Mouse (Mus musculus): ENCODE data around the gene Btg1. TPM values are rescaled to one million over a fixed set of nuclear protein-coding genes. Genes with fewer than 3 reads are reported as not detected.

Btg1 gene
- total and polyA plus RNA-seq, 2 experiments: 11.2 to 12.6 TPM

DNA sequence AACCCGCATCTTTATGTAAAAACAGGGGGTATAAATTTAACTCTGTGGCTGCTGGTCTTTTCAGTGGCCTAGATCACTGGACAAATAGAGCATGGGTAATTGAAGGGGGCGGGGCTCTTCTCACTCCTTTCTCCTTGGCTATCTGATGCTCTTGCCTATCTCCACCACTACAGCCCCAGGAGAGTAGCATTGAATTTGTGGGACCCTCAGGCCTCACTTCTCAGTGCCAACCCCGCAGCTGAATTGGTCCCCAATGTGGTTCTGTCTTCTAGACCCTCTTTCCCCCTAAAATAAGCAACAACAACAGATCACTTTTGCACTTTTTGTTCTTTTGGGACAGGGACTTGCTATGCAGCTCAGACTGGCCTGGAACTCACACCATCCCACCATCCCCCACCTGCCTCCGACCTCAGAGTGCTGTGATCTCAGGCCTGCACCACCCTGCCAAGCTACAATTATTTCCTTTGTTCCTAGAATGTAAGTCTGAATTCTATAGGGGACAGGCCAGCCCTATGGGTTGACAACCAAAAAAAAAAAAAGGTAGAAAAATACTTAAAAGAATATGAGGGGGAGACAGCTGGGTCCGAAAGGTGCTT, 30.2 kb downstream of the Btg1 start:
- H3K36me3 ChIP-seq (ENCODE audit: control insufficient read depth, insufficient read depth, low read length): no peaks in the 10 kb centered on the region
- no peak overlapping the region for H3K27ac ChIP-seq (replicated peaks; ENCODE audit: insufficient read depth, low read depth, low read length)
- peaks cover 6% of the 10 kb centered on the region; the same call in 1 of the 2 replicates for H3K4me1 ChIP-seq (ENCODE audit: control insufficient read depth, insufficient read depth, low read length)
- no peak overlapping the region for H3K9ac ChIP-seq (ENCODE audit: low read depth, low read length)
- DNase-seq (ENCODE audit: extremely low read depth, low read depth, low spot score): no peak
- TF ChIP-seq CTCF (IDR thresholded peaks at IDR 0.05; ENCODE audit: low read depth, low read length) (no peak), POLR2A (IDR thresholded peaks at IDR 0.05; ENCODE audit: extremely low read depth, insufficient read depth, low read length) (no peak)
- 68% methylated on average over 5 of the region's 5 CpGs for WGBS
- H3K4me3 ChIP-seq (ENCODE audit: insufficient read depth, low read depth, low read length): no peak overlapping the region
- no peaks in the 10 kb centered on the region for H3K27me3 ChIP-seq (ENCODE audit: control insufficient read depth, insufficient read depth, low read length)
- H3K79me2 ChIP-seq (ENCODE audit: control insufficient read depth, insufficient read depth, low read length): no peaks in the 10 kb centered on the region

DNA sequence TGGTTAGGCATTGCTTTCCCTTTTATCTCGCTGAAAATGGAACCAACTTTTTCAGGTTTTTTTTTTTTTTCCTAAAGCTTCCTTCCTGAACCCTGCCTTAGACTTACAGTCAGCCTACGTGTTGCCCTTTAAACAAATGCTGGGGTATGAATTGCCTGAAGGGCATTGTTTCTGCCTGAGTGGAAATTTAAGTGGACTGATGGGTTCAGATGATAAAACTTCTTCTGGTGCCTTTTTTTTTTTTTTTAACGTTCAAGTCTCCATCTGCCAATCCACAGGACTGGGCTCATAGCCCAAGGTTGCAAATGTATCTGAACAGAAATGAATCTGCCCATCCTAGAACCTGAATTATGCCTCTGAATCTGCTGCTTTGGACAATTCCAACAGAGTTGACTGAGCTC, 31.4 kb downstream of the Btg1 start:
- no peaks in the 10 kb centered on the region for H3K27me3 ChIP-seq (ENCODE audit: control insufficient read depth, insufficient read depth, low read length)
- WGBS: 58% methylated on average over 3 of the region's 3 CpGs
- peaks cover 8% of the 10 kb centered on the region; the same call in 1 of the 2 replicates for H3K4me1 ChIP-seq (ENCODE audit: control insufficient read depth, insufficient read depth, low read length)
- H3K9ac ChIP-seq (ENCODE audit: low read depth, low read length): no peak overlapping the region
- no peak overlapping the region for H3K4me3 ChIP-seq (ENCODE audit: insufficient read depth, low read depth, low read length)
- H3K36me3 ChIP-seq (ENCODE audit: control insufficient read depth, insufficient read depth, low read length): no peaks in the 10 kb centered on the region
- no peaks in the 10 kb centered on the region for H3K79me2 ChIP-seq (ENCODE audit: control insufficient read depth, insufficient read depth, low read length)
- H3K27ac ChIP-seq (replicated peaks; ENCODE audit: insufficient read depth, low read depth, low read length): no peak overlapping the region
- no peak for TF ChIP-seq POLR2A (IDR thresholded peaks at IDR 0.05; ENCODE audit: extremely low read depth, insufficient read depth, low read length)
- TF ChIP-seq CTCF (IDR thresholded peaks at IDR 0.05; ENCODE audit: low read depth, low read length): no peak
- DNase-seq (ENCODE audit: extremely low read depth, low read depth, low spot score): no peak

DNA sequence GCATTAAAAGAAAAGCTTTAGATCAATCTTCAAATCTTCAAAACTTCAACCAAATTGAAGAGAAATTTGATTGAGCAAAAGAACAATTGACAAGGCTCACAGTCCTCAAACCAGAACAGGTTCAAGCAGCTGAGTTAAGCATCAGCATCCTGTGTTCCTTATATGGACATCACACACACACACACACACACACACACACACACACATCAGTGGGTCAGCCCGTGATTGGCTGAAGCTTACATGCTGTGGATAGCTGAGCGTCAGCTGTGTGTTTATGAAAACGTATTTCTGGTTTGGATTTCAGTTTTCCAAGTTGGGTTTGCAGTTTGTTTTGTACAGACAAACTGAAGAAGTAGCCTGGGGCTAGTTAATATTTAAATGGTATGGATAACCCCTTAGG, 32.7 kb downstream of the Btg1 start:
- H3K79me2 ChIP-seq (ENCODE audit: control insufficient read depth, insufficient read depth, low read length): no peaks in the 10 kb centered on the region
- H3K9ac ChIP-seq (ENCODE audit: low read depth, low read length): no peak overlapping the region
- 21% methylated on average over 3 of the region's 3 CpGs for WGBS
- H3K27ac ChIP-seq (replicated peaks; ENCODE audit: insufficient read depth, low read depth, low read length): no peak overlapping the region
- no peaks in the 10 kb centered on the region for H3K36me3 ChIP-seq (ENCODE audit: control insufficient read depth, insufficient read depth, low read length)
- H3K27me3 ChIP-seq (ENCODE audit: control insufficient read depth, insufficient read depth, low read length): no peaks in the 10 kb centered on the region
- peaks cover 12% of the 10 kb centered on the region for H3K4me1 ChIP-seq (ENCODE audit: control insufficient read depth, insufficient read depth, low read length)
- DNase-seq (ENCODE audit: extremely low read depth, low read depth, low spot score): peak; percentile 38
- TF ChIP-seq POLR2A (IDR thresholded peaks at IDR 0.05; ENCODE audit: extremely low read depth, insufficient read depth, low read length): no peak
- TF ChIP-seq CTCF (IDR thresholded peaks at IDR 0.05; ENCODE audit: low read depth, low read length): no peak
- no peak overlapping the region for H3K4me3 ChIP-seq (ENCODE audit: insufficient read depth, low read depth, low read length)

DNA sequence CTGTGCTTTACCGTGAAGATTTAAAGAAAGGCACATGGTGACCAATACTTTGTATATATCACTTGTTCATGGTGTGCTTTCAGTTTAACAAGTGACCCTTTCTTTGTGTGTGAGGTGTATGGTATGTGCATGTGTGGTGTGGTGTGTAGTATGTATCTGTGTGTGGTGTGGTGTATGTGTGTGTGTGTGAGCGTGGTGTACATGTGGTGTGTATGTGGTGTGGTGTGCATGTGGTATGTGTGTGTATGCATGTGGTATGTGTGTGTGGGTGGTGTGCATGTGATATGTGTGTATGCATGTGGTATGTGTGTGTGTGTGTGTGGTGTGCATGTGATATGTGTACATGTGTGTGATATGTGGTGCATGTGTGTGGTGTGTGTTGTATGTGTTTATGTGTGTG, 35.6 kb downstream of the Btg1 start:
- Histone ChIP-seq H3K27me3 (ENCODE audit: control insufficient read depth, insufficient read depth, low read length) (no peaks in the 10 kb centered on the region), H3K9ac (ENCODE audit: low read depth, low read length) (no peak overlapping the region), H3K4me1 (ENCODE audit: control insufficient read depth, insufficient read depth, low read length) (peaks cover 9% of the 10 kb centered on the region), H3K4me3 (ENCODE audit: insufficient read depth, low read depth, low read length) (no peak overlapping the region), H3K79me2 (ENCODE audit: control insufficient read depth, insufficient read depth, low read length) (no peaks in the 10 kb centered on the region), H3K27ac (replicated peaks; ENCODE audit: insufficient read depth, low read depth, low read length) (no peak overlapping the region), H3K36me3 (ENCODE audit: control insufficient read depth, insufficient read depth, low read length) (no peaks in the 10 kb centered on the region)
- no peak for DNase-seq (ENCODE audit: extremely low read depth, low read depth, low spot score)
- 93% methylated on average over 2 of the region's 2 CpGs for WGBS
- TF ChIP-seq POLR2A (IDR thresholded peaks at IDR 0.05; ENCODE audit: extremely low read depth, insufficient read depth, low read length) (no peak), CTCF (IDR thresholded peaks at IDR 0.05; ENCODE audit: low read depth, low read length) (no peak)

DNA sequence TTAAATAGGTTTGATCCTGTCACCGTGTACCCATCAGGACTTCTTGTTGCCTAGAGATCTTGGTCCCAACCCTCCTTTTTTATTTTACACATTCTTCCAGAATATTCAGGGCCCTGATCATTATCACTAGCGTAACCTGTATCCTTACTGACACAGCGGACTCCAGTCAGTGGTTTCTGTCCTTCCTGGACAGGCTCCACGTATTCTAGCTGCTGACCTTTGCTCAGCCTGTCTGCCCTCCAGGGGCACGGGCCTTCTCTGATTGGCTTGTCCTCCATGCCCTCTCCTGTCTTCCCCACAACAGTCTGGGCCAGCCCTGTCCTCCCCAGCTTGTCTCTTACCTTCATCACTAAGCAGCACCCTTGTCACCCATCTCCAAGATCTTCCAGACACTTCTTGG, 36.2 kb downstream of the Btg1 start:
- H3K4me3 ChIP-seq (ENCODE audit: insufficient read depth, low read depth, low read length): no peak overlapping the region
- WGBS: 30% methylated on average over 5 of the region's 5 CpGs
- DNase-seq (ENCODE audit: extremely low read depth, low read depth, low spot score): peak; percentile 91
- TF ChIP-seq CTCF (IDR thresholded peaks at IDR 0.05; ENCODE audit: low read depth, low read length) (no peak), POLR2A (IDR thresholded peaks at IDR 0.05; ENCODE audit: extremely low read depth, insufficient read depth, low read length) (no peak)
- H3K9ac ChIP-seq (ENCODE audit: low read depth, low read length): no peak overlapping the region
- peaks cover 9% of the 10 kb centered on the region for H3K4me1 ChIP-seq (ENCODE audit: control insufficient read depth, insufficient read depth, low read length)
- no peaks in the 10 kb centered on the region for H3K79me2 ChIP-seq (ENCODE audit: control insufficient read depth, insufficient read depth, low read length)
- H3K27ac ChIP-seq (replicated peaks; ENCODE audit: insufficient read depth, low read depth, low read length): 0 out of 2 replicates have a peak overlapping the region, but pooled peaks have one; percentile 27
- no peaks in the 10 kb centered on the region for H3K36me3 ChIP-seq (ENCODE audit: control insufficient read depth, insufficient read depth, low read length)
- H3K27me3 ChIP-seq (ENCODE audit: control insufficient read depth, insufficient read depth, low read length): no peaks in the 10 kb centered on the region

DNA sequence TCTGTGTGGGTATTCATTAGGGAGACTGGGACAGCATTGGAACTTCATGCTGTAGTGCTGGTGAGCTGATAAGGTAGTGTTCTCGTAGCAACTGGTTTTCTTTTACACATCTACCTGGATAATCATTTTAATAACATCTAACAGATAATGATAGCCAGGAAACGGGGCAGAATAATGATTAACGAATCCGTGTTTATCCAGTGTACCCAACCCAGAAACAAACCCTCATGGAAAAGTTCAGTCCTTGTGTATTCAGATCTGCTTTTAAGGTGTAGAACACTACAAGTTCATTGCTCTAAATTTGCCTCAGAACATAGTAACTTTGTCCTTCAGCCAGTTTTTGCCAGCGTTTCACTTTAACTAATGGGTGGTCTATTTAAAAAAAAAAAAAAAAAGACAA, 37.3 kb downstream of the Btg1 start:
- Histone ChIP-seq H3K4me1 (ENCODE audit: control insufficient read depth, insufficient read depth, low read length) (peaks cover 9% of the 10 kb centered on the region), H3K79me2 (ENCODE audit: control insufficient read depth, insufficient read depth, low read length) (no peaks in the 10 kb centered on the region), H3K4me3 (ENCODE audit: insufficient read depth, low read depth, low read length) (no peak overlapping the region), H3K27ac (replicated peaks; ENCODE audit: insufficient read depth, low read depth, low read length) (peak overlapping the region; percentile 63), H3K9ac (ENCODE audit: low read depth, low read length) (no peak overlapping the region), H3K27me3 (ENCODE audit: control insufficient read depth, insufficient read depth, low read length) (no peaks in the 10 kb centered on the region), H3K36me3 (ENCODE audit: control insufficient read depth, insufficient read depth, low read length) (no peaks in the 10 kb centered on the region)
- peak; percentile 97 for DNase-seq (ENCODE audit: extremely low read depth, low read depth, low spot score)
- whole genome bisulfite sequencing: 29% methylated on average over 5 of the region's 5 CpGs
- TF ChIP-seq CTCF (IDR thresholded peaks at IDR 0.05; ENCODE audit: low read depth, low read length): no peak
- no peak for TF ChIP-seq POLR2A (IDR thresholded peaks at IDR 0.05; ENCODE audit: extremely low read depth, insufficient read depth, low read length)

Data from liver, adult 2 months (tissue).